Mouse (Mus musculus) lung, postnatal 4 days (tissue): Measurements from ENCODE around the gene Slc39a5.

Experiments
- DNase-seq, 2 experiments: peaks; one replicate each; pipeline ENCODE4 v3.0.0; 2021

Gene Slc39a5

GRCm38 (mm10) chr10:128409692-128410559 lies 8.9 kb upstream of the Slc39a5 start:
- DNase-seq = peak; percentile 97 to 99

- no peak for DNase-seq
Measured at GRCm38 (mm10) chr10:128408591-128409535, 7.8 kb upstream of the Slc39a5 start.

GRCm38 (mm10) chr10:128403931-128404330 lies 2.9 kb upstream of the Slc39a5 start:
- no peak for DNase-seq

- no peak for DNase-seq
Measured at GRCm38 (mm10) chr10:128401638-128402037, 609 bp upstream of the Slc39a5 start.

GRCm38 (mm10) chr10:128400338-128400737 lies 691 bp downstream of the Slc39a5 start:
- no peak for DNase-seq

GRCm38 (mm10) chr10:128397466-128397865 lies 3.6 kb downstream of the Slc39a5 start:
- DNase-seq = no peak

- no peak for DNase-seq
Measured at GRCm38 (mm10) chr10:128396716-128397264, 4.2 kb downstream of the Slc39a5 start.

GRCm38 (mm10) chr10:128396017-128396673 lies 4.9 kb downstream of the Slc39a5 start:
- DNase-seq = no peak

GRCm38 (mm10) chr10:128391850-128392249 lies 9.2 kb downstream of the Slc39a5 start:
- DNase-seq = no peak

- DNase-seq = no peak
Measured at GRCm38 (mm10) chr10:128390366-128390765, 10.7 kb downstream of the Slc39a5 start.

GRCm38 (mm10) chr10:128389570-128389969 lies 11.5 kb downstream of the Slc39a5 start:
- no peak for DNase-seq

- no peak for DNase-seq
Measured at GRCm38 (mm10) chr10:128388941-128389340, 12.1 kb downstream of the Slc39a5 start.

GRCm38 (mm10) chr10:128385902-128386301 lies 15.1 kb downstream of the Slc39a5 start:
- DNase-seq = no peak

- no peak for DNase-seq
Measured at GRCm38 (mm10) chr10:128382482-128382881, 18.5 kb downstream of the Slc39a5 start.

GRCm38 (mm10) chr10:128380565-128380964 lies 20.5 kb downstream of the Slc39a5 start:
- no peak for DNase-seq

- DNase-seq = no peak
Measured at GRCm38 (mm10) chr10:128379260-128379659, 21.8 kb downstream of the Slc39a5 start.

GRCm38 (mm10) chr10:128378462-128378861 lies 22.6 kb downstream of the Slc39a5 start:
- no peak for DNase-seq

GRCm38 (mm10) chr10:128377940-128378448 lies 23.0 kb downstream of the Slc39a5 start:
- no peak for DNase-seq

GRCm38 (mm10) chr10:128377222-128377939 lies 23.6 kb downstream of the Slc39a5 start:
- DNase-seq = peak in 1 of 2 experiments; percentile 46

GRCm38 (mm10) chr10:128376455-128377211 lies 24.4 kb downstream of the Slc39a5 start, which contains the start of gene Ankrd52:
TSS of gene Ankrd52 (plus strand) at chr10:128377115.
- DNase-seq = peak; percentile 92 to 94

GRCm38 (mm10) chr10:128376099-128376454 lies 25.0 kb downstream of the Slc39a5 start:
- DNase-seq = no peak
